9 mouse cellular contexts compared by ENCODE assay signal in genomic region chr11:34275941-34276340, GRCm38 (mm10). TPM values are rescaled to one million over a fixed set of nuclear protein-coding genes. Genes with fewer than 3 reads are reported as not detected.
DNase-seq lines count a peak whose midpoint lies in the region; ATAC-seq lines count a peak whose summit lies in the region.
"Had no signal": no experiment of that assay in that cellular context is flagged by ENCODE, and none has a peak within 500 bp of the region (broad histone marks: within the 10 kb centered on the region; RNA-seq: fewer than 3 reads in every experiment).

No protein-coding gene starts in this region.

- no peaks in the 10 kb centered on the region for H3K4me1 ChIP-seq in kidney, embryonic 14.5 days (ENCODE audit: control insufficient read depth, insufficient read depth, low read length)

- H3K9me3 ChIP-seq in kidney, embryonic 14.5 days (ENCODE audit: control insufficient read depth, low read length), result no peaks in the 10 kb centered on the region

- no peak overlapping the region for H3K9ac ChIP-seq in kidney, embryonic 14.5 days (ENCODE audit: low read depth, low read length)

- H3K4me3 ChIP-seq in kidney, embryonic 14.5 days (ENCODE audit: low read length), result no peak overlapping the region

- no peak overlapping the region for H3K27ac ChIP-seq in kidney, embryonic 14.5 days (ENCODE audit: low read depth, low read length)

- no peaks in the 10 kb centered on the region for H3K36me3 ChIP-seq in kidney, embryonic 14.5 days (ENCODE audit: control insufficient read depth, insufficient read depth, low read length)

- 54% methylated on average over 2 of the region's 2 CpGs for WGBS in kidney, embryonic 14.5 days

- H3K27me3 ChIP-seq in kidney, embryonic 14.5 days (ENCODE audit: control insufficient read depth, insufficient read depth, low read length), result no peaks in the 10 kb centered on the region

- no peak overlapping the region for H3K4me2 ChIP-seq in kidney, embryonic 14.5 days (replicated peaks; ENCODE audit: low read depth, low read length)

- no peak for DNase-seq in kidney, adult 11 months
- DNase-seq in right cerebral cortex, postnatal 14 days, result peak; percentile 27
- DNase-seq in right cerebral cortex, postnatal 36 days (ENCODE audit: low spot score in 2 of 2), result no peak
- peak; percentile 61 for DNase-seq in embryo, embryonic 10.5 days (ENCODE audit: low spot score)
- DNase-seq in thymus, postnatal 25 days, result peak; percentile 20
- no peak for DNase-seq in gastrocnemius, postnatal 4 days (ENCODE audit: low spot score in 2 of 2)
- no peak for DNase-seq in gastrocnemius, postnatal 10 days

- ATAC-seq in kidney, embryonic 14.5 days (ENCODE audit: low FRiP score, low TSS enrichment), result 0 out of 2 replicates have a peak, but pooled peaks have one; percentile 52

RNA-seq across cellular contexts. Expression of gene Fam196b, which starts 38.7 kb away (rescaled TPM):
- 0.24 and 0.46 TPM in 2 replicates for polyA plus RNA-seq in kidney, embryonic 14.5 days (2014; fragmentation: Nextera tagmentation; extraction: Ambion mirVana)
- under 1 TPM; 0.10 to 0.17 TPM for total RNA-seq in gastrocnemius, postnatal 4 days (2021)
- under 1 TPM; 0.07 to 0.11 TPM for total RNA-seq in gastrocnemius, postnatal 10 days (2021)
- total RNA-seq: adrenal gland, adult 18-20 months had no signal

Comparison
In these comparisons a context has a peak if more than half of its experiments do, and no peak if none do; other contexts are left out.
1. DNase-seq: peak in right cerebral cortex, postnatal 14 days (single experiment), embryo, embryonic 10.5 days (single experiment) and thymus, postnatal 25 days (single experiment); none in kidney, adult 11 months (single experiment), right cerebral cortex, postnatal 36 days (0 of 2), gastrocnemius, postnatal 4 days (0 of 2) and gastrocnemius, postnatal 10 days (single experiment).